Comparison of ENCODE assay signal across 7 mouse cellular contexts in the genomic region with DNA sequence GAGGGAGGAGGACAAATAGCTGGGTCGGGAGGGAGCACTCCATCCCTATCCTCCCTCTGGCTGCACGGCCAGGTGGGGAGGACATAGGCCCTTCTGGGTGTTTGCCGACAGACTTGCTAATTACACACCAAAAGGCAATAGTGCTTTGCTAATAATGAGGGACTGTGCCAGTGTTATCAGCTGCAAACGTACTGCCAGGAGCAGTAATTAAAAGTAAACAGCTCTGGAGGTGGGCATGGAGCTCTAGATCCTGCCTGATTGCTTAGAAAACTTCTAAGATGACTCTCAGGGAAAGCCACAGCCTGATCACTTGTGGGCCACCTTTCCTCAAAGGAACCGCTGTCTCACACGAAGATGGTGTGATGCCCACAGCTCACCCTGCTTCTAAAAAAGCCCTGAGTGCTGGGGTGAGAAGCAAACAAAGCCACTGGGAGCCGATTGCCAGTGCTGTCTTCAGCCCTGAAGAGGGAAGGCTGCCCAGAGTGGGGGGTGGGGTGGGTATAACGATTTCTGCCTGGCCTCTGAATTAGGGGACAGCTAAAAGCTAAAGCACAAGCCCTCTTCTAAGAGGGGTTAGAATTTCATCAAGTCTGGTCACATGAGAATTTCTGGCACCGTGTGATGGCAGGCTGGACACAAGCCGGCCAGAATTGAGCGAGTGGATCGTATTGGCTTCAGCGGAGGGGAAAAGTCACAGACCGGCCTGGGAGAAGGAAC.
A peak's percentile ranks its signal among the peaks of the same experiment; 100 is the strongest.
DNase-seq lines count a peak whose midpoint lies in the region; ATAC-seq and TF ChIP-seq lines count a peak whose summit lies in the region.

No protein-coding gene starts in this region.

- no peak for TF ChIP-seq POLR2A in lung, adult 2 months (IDR thresholded peaks at IDR 0.05; ENCODE audit: borderline replicate concordance, extremely low read depth, low read depth, low read length)
- TF ChIP-seq POLR2A in embryonic fibroblast, embryonic 13.5 days (IDR thresholded peaks at IDR 0.05; ENCODE audit: low read depth, low read length), result no peak

- no peaks in the 10 kb centered on the region for H3K36me3 ChIP-seq in heart, embryonic 16.5 days (ENCODE audit: control insufficient read depth, insufficient read depth)
- H3K36me3 ChIP-seq in midbrain, embryonic 13.5 days, result no peaks in the 10 kb centered on the region

- no peak for DNase-seq in lung, adult 2 months
- no peak for DNase-seq in lung, adult 18-20 months
- DNase-seq in urinary bladder, postnatal 4 days (ENCODE audit: low spot score in 2 of 2), result no peak

- no peaks in the 10 kb centered on the region for H3K9me3 ChIP-seq in heart, embryonic 16.5 days (replicated peaks; ENCODE audit: control insufficient read depth, low read length)
- H3K9me3 ChIP-seq in midbrain, embryonic 13.5 days, result no peaks in the 10 kb centered on the region

- H3K4me3 ChIP-seq in lung, adult 2 months (replicated peaks; ENCODE audit: extremely low read depth, low read depth, low read length), result peak overlapping the region; percentile 2
- H3K4me3 ChIP-seq in embryonic fibroblast, embryonic 13.5 days (ENCODE audit: insufficient read depth, low read length), result no peak overlapping the region
- peak overlapping the region; percentile 21 for H3K4me3 ChIP-seq in heart, embryonic 16.5 days (ENCODE audit: low read length)
- no peak overlapping the region for H3K4me3 ChIP-seq in midbrain, embryonic 13.5 days (replicated peaks)

- H3K27me3 ChIP-seq in heart, embryonic 16.5 days (ENCODE audit: control insufficient read depth, insufficient read depth, low read length), result peaks cover 21% of the 10 kb centered on the region
- no peaks in the 10 kb centered on the region for H3K27me3 ChIP-seq in midbrain, embryonic 13.5 days

- ATAC-seq in heart, embryonic 16.5 days (replicated peaks; ENCODE audit: extremely low read depth, insufficient read depth, low FRiP score), result no peak
- ATAC-seq in midbrain, embryonic 13.5 days, result peak; percentile 41
- ATAC-seq in monocyte, adult 5-6 weeks (replicated peaks; ENCODE audit: insufficient number of reproducible peaks, low FRiP score, low TSS enrichment, poor library complexity, severe bottlenecking), result no peak

- H3K9ac ChIP-seq in heart, embryonic 16.5 days (ENCODE audit: low read length), result no peak overlapping the region
- H3K9ac ChIP-seq in midbrain, embryonic 13.5 days (replicated peaks), result 0 out of 2 replicates have a peak overlapping the region, but pooled peaks have one; percentile 7

- TF ChIP-seq CTCF in lung, adult 2 months (IDR thresholded peaks at IDR 0.05; ENCODE audit: insufficient read depth, low read length), result no peak
- TF ChIP-seq CTCF in embryonic fibroblast, embryonic 13.5 days (IDR thresholded peaks at IDR 0.05; ENCODE audit: borderline replicate concordance, insufficient read depth, low read length), result no peak

- peaks cover 5% of the 10 kb centered on the region for H3K4me1 ChIP-seq in lung, adult 2 months (ENCODE audit: control insufficient read depth, insufficient read depth, low read length)
- peaks cover 26% of the 10 kb centered on the region for H3K4me1 ChIP-seq in embryonic fibroblast, embryonic 13.5 days (ENCODE audit: control insufficient read depth, insufficient read depth, low read length)
- H3K4me1 ChIP-seq in heart, embryonic 16.5 days (ENCODE audit: control insufficient read depth, insufficient read depth, low read length), result no peaks in the 10 kb centered on the region
- peaks cover 69% of the 10 kb centered on the region for H3K4me1 ChIP-seq in midbrain, embryonic 13.5 days (replicated peaks)

- H3K4me2 ChIP-seq in heart, embryonic 16.5 days (ENCODE audit: low read depth, low read length), result peak overlapping the region; percentile 40; the same call in 1 of the 2 replicates
- peak overlapping the region; percentile 32 for H3K4me2 ChIP-seq in midbrain, embryonic 13.5 days (replicated peaks)

- H3K27ac ChIP-seq in embryonic fibroblast, embryonic 13.5 days (ENCODE audit: insufficient read depth, low read length), result 0 out of 2 replicates have a peak overlapping the region, but pooled peaks have one; percentile 9
- H3K27ac ChIP-seq in heart, embryonic 16.5 days (ENCODE audit: low read length), result no peak overlapping the region
- peak overlapping the region; percentile 27; the same call in 1 of the 2 replicates for H3K27ac ChIP-seq in midbrain, embryonic 13.5 days

- WGBS in lung, adult 2 months, result 43% methylated on average over 14 of the region's 14 CpGs
- WGBS in heart, embryonic 16.5 days, result 32% methylated on average over 14 of the region's 14 CpGs
- WGBS in midbrain, embryonic 13.5 days, result 18% methylated on average over 14 of the region's 14 CpGs

Comparison
In these comparisons a context has a peak if more than half of its experiments do, and no peak if none do; other contexts are left out.
1. H3K4me3 ChIP-seq: peak in lung, adult 2 months (single experiment) and heart, embryonic 16.5 days (single experiment); none in embryonic fibroblast, embryonic 13.5 days (single experiment) and midbrain, embryonic 13.5 days (single experiment).